Mouse (Mus musculus) stomach, postnatal 0 days (tissue): ENCODE measurements around the gene Cc2d1a. TPM values are rescaled to one million over a fixed set of nuclear protein-coding genes. Genes with fewer than 3 reads are reported as not detected.

ENCODE experiments used
- ATAC-seq: fragments of 200-750 bp; cut with Nextera tagmentation; 2 replicates; pipeline ENCODE4 v1.8.0; 2017; ENCODE audit not compliant: low FRiP score, low TSS enrichment
- DNase-seq: peaks from one replicate; pipeline ENCODE4 v3.0.0-alpha.2; 2016; ENCODE audit warnings: low spot score
- H3K27ac ChIP-seq: fragments of 300-500 bp; sonication (generic); replicated peaks from 2 replicates; pipeline ENCODE4 v1.5.1; 2014; ENCODE audit warnings: mild to moderate bottlenecking, control low read depth
- H3K27me3 ChIP-seq: fragments of 300-500 bp; sonication (generic); 2 replicates; pipeline ENCODE4 v1.6.1; 2014; ENCODE audit warnings: low read length; ENCODE audit not compliant: control insufficient read depth, insufficient read depth
- H3K36me3 ChIP-seq: fragments of 300-500 bp; sonication (generic); 2 replicates; pipeline ENCODE4 v1.6.1; 2014; ENCODE audit warnings: low read length, mixed read lengths; ENCODE audit not compliant: control insufficient read depth, insufficient read depth
- H3K4me1 ChIP-seq: fragments of 300-500 bp; sonication (generic); replicated peaks from 2 replicates; pipeline ENCODE4 v1.6.1; 2014; ENCODE audit warnings: antibody characterized with exemption; ENCODE audit not compliant: control insufficient read depth, insufficient read depth
- H3K4me2 ChIP-seq: fragments of 300-500 bp; sonication (generic); replicated peaks from 2 replicates; pipeline ENCODE4 v1.6.1; 2014; ENCODE audit warnings: low read depth, mild to moderate bottlenecking, control low read depth, moderate library complexity
- H3K4me3 ChIP-seq: fragments of 300-500 bp; sonication (generic); 2 replicates; pipeline ENCODE4 v1.5.1; 2014; ENCODE audit warnings: low read depth, low read length, control low read depth
- H3K9ac ChIP-seq: fragments of 300-500 bp; sonication (generic); 2 replicates; pipeline ENCODE4 v1.6.1; 2014; ENCODE audit warnings: mild to moderate bottlenecking, low read length, control low read depth, mixed read lengths
- H3K9me3 ChIP-seq: fragments of 300-500 bp; sonication (generic); 2 replicates; pipeline ENCODE4 v1.6.1; 2016; ENCODE audit warnings: low read length; ENCODE audit not compliant: control insufficient read depth
- CTCF ChIP-seq: IDR thresholded peaks from 2 replicates; pipeline ENCODE4 v1.5.1; 2016; ENCODE audit warnings: antibody characterized with exemption, low read depth, mild to moderate bottlenecking, moderate library complexity
- EP300 ChIP-seq: optimal IDR thresholded peaks from 2 replicates; pipeline ENCODE3; 2016; ENCODE audit warnings: antibody characterized with exemption
- WGBS: fragments of 180-500 bp; shearing (Covaris S2); extraction: QIAGEN DNeasy Blood & Tissue Kit; methylation state at CpG from one replicate; pipeline ENCODE4 v1.1.7; 2014; 5-methylcytosine and 5-hydroxymethylcytosine counted together
- microRNA counts: library from miRNA; unstranded; fragments of <30 nt; microRNA quantifications from one replicate; lab custom pipeline; 2015
- microRNA-seq: library from miRNA; unstranded; fragments of <30 nt; microRNA quantifications from one replicate; pipeline ENCODE4, GENCODE M21; 2016
- polyA plus RNA-seq: library from polyadenylated mRNA; unstranded; fragments of >200 nt; fragmentation: Nextera tagmentation; extraction: Ambion mirVana; gene quantifications from 2 replicates; pipeline ENCODE4 v1.2.1, GENCODE M21; 2015

Gene Cc2d1a
- polyA plus RNA-seq, 1 experiment from 2014 or later = 15.8 TPM

GRCm38 (mm10) chr8:84087156-84087555, 60.6 kb downstream of the Cc2d1a start:
- no peak overlapping the region for H3K9ac ChIP-seq
- H3K4me2 ChIP-seq = no peak overlapping the region
- TF ChIP-seq EP300 (no peak), CTCF (no peak)
- H3K4me1 ChIP-seq = no peaks in the 10 kb centered on the region
- H3K27me3 ChIP-seq = no peaks in the 10 kb centered on the region
- ATAC-seq (no peak), DNase-seq (no peak)
- no peak overlapping the region for H3K4me3 ChIP-seq
- peaks cover 15% of the 10 kb centered on the region; the same call in 1 of the 2 replicates for H3K36me3 ChIP-seq
- no peaks in the 10 kb centered on the region for H3K9me3 ChIP-seq
- 83% methylated on average over 7 of the region's 7 CpGs for WGBS
- no peak overlapping the region for H3K27ac ChIP-seq

GRCm38 (mm10) chr8:84084341-84085115, 63.2 kb downstream of the Cc2d1a start:
- ATAC-seq (no peak), DNase-seq (peak; percentile 42)
- 63% methylated on average over 40 of the region's 42 CpGs for WGBS
- TF ChIP-seq CTCF = no peak
- no peak for TF ChIP-seq EP300
- Histone ChIP-seq H3K4me1 (no peaks in the 10 kb centered on the region), H3K27ac (no peak overlapping the region), H3K9me3 (no peaks in the 10 kb centered on the region), H3K36me3 (peaks cover 21% of the 10 kb centered on the region; the same call in 1 of the 2 replicates), H3K4me3 (no peak overlapping the region), H3K9ac (no peak overlapping the region; the same call in 1 of the 2 replicates), H3K4me2 (no peak overlapping the region), H3K27me3 (no peaks in the 10 kb centered on the region)

DNA sequence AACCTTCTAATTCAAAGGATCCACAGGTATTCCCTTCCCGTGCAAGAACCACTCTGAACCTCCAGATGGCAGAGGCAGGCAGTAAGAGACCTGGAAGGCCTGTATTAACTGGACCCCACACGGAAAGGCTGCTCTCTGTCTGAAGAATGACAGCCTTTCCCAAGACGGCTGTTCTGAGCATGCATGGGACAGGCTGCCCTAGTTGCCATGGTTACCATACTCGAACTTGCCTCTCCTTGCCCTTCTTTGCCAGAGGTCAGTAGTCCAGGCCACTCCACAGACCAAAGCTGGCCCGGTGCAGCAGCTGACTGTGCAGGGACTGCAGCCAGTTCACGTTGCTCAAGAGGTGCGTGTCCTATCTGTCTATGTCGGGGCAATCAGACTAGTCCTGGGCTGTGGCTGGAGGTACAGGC, 63.9 kb downstream of the Cc2d1a start:
- DNase-seq (no peak), ATAC-seq (0 out of 2 replicates have a peak, but pooled peaks have one; percentile 18)
- Histone ChIP-seq H3K4me3 (no peak overlapping the region), H3K9me3 (no peaks in the 10 kb centered on the region), H3K9ac (no peak overlapping the region), H3K4me2 (no peak overlapping the region), H3K27me3 (no peaks in the 10 kb centered on the region), H3K4me1 (no peaks in the 10 kb centered on the region), H3K27ac (no peak overlapping the region), H3K36me3 (peaks cover 21% of the 10 kb centered on the region; the same call in 1 of the 2 replicates)
- TF ChIP-seq CTCF (peak; percentile 56), EP300 (no peak)
- WGBS = 38% methylated on average over 8 of the region's 8 CpGs

MicroRNAs encoded within 50 kb of the gene (microRNA counts, 519-probe panel; counts per million panel counts)
- 4,162 counts per million, percentile 33 among the panel's probes with 10 or more counts for microRNA mmu-miR-181c (lab: Ali Mortazavi, UCI)
- not detected for microRNA mmu-miR-709 (lab: Ali Mortazavi, UCI)

Small RNA genes lying within 50 kb of the gene (microRNA-seq; reads per million reads assigned to microRNA genes)
- not detected for gene Gm25110
- gene Mir181c = 3,503 reads per million, percentile 86 among the genes with 10 or more reads in this experiment
- 1,305 reads per million, percentile 75 among the genes with 10 or more reads in this experiment for gene Mir181d
- not detected for gene Mir709

Other genes starting within 250 kb of the Cc2d1a start
- 6.5 and 7.5 TPM in 2 replicates for gene Adgrl1, start 247.8 kb downstream of the Cc2d1a start, polyA plus RNA-seq
- gene Gm10644, start 192.7 kb downstream of the Cc2d1a start, polyA plus RNA-seq = 0.11 and 0.13 TPM in 2 replicates
- gene Asf1b, start 192.4 kb downstream of the Cc2d1a start, polyA plus RNA-seq = 14.1 and 16.6 TPM in 2 replicates
- 62.4 and 63.1 TPM in 2 replicates for gene Prkaca, start 174.9 kb downstream of the Cc2d1a start, polyA plus RNA-seq
- 4.2 and 4.5 TPM in 2 replicates for gene Samd1, start 150.3 kb downstream of the Cc2d1a start, polyA plus RNA-seq
- gene 1700067K01Rik, start 146.4 kb downstream of the Cc2d1a start, polyA plus RNA-seq = 0.36 and 0.38 TPM in 2 replicates
- 5.8 and 6.1 TPM in 2 replicates for gene 2210011C24Rik, start 135.8 kb downstream of the Cc2d1a start, polyA plus RNA-seq
- 0.96 and 1.3 TPM in 2 replicates for gene Palm3, start 126.5 kb downstream of the Cc2d1a start, polyA plus RNA-seq
- 0.40 and 0.44 TPM in 2 replicates for gene Il27ra, start 105.3 kb downstream of the Cc2d1a start, polyA plus RNA-seq
- gene Rln3, start 102.9 kb downstream of the Cc2d1a start, polyA plus RNA-seq = 0.17 TPM in 1 of 2 replicates, not detected in the other
- 0.96 and 1.2 TPM in 2 replicates for gene Gm10643, start 82.8 kb downstream of the Cc2d1a start, polyA plus RNA-seq
- gene Rfx1, start 81.1 kb downstream of the Cc2d1a start, polyA plus RNA-seq = 2.7 and 3.0 TPM in 2 replicates
- gene Dcaf15, start 43.2 kb downstream of the Cc2d1a start, polyA plus RNA-seq = 4.1 and 4.4 TPM in 2 replicates
- 0.11 and 0.21 TPM in 2 replicates for gene Podnl1, start 21.9 kb downstream of the Cc2d1a start, polyA plus RNA-seq
- gene 4930432K21Rik, start 89 bp upstream of the Cc2d1a start, polyA plus RNA-seq = 0.28 and 0.40 TPM in 2 replicates
- 2.0 and 4.4 TPM in 2 replicates for gene Nanos3, start 37.3 kb upstream of the Cc2d1a start, polyA plus RNA-seq
- gene Zswim4, start 89.1 kb upstream of the Cc2d1a start, polyA plus RNA-seq = 8.0 and 9.7 TPM in 2 replicates
- 299 and 309 TPM in 2 replicates for gene D8Ertd738e, start 101.8 kb upstream of the Cc2d1a start, polyA plus RNA-seq
- 61.7 and 62.7 TPM in 2 replicates for gene Mri1, start 109.4 kb upstream of the Cc2d1a start, polyA plus RNA-seq
- 10.1 and 10.4 TPM in 2 replicates for gene Ccdc130, start 122.4 kb upstream of the Cc2d1a start, polyA plus RNA-seq
- 2.6 and 2.9 TPM in 2 replicates for gene Cacna1a, start 240.5 kb upstream of the Cc2d1a start, polyA plus RNA-seq